In the genomic region with DNA sequence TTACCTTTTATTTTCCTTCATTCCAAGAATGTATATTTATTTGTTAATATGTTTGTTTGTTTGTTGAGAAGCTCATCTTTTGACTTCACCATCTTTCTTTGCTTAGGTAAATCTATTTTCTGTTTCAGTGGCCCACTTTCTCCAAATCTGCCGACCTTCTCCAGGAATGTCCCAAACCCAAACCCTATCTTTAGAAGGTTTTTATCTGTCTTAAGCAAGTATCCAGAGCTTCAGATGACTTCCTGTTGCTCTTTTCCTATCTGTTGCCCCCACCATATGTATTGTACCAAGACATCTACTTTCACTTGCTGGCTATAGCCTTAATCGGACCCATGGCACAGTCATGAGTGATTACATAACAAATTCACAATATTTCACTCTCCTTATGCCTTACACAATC, we compare ENCODE assay signal across 17 mouse cellular contexts.
DNase-seq lines count a peak whose midpoint lies in the region; ATAC-seq and TF ChIP-seq lines count a peak whose summit lies in the region.
"Had no signal": no experiment of that assay in that cellular context is flagged by ENCODE, and none has a peak within 500 bp of the region (broad histone marks: within the 10 kb centered on the region; RNA-seq: fewer than 3 reads in every experiment).

No protein-coding gene starts in this region.

- peak overlapping the region; percentile 92 for H3K4me2 ChIP-seq in heart, embryonic 13.5 days
- H3K4me2 ChIP-seq in liver, embryonic 11.5 days: peak overlapping the region; percentile 74
- H3K4me2 ChIP-seq in liver, postnatal 0 days (ENCODE audit: low read depth, low read length): peak overlapping the region; percentile 82
- H3K4me2 ChIP-seq: hindbrain, embryonic 13.5 days had no signal

- DNase-seq in heart, postnatal 14 days: no peak
- no peak for DNase-seq in liver, embryonic 11.5 days (ENCODE audit: low spot score)
- no peak for DNase-seq in liver
- peak; percentile 34 for DNase-seq in c-Kit-negative CD71-positive TER-119-positive erythroid progenitor cells, embryonic 14.5 days (ENCODE audit: low read depth, low spot score)
- DNase-seq in liver, postnatal 0 days: no peak
- no peak for DNase-seq in natural killer cell, adult 2 months (ENCODE audit: low spot score in 2 of 2)
- DNase-seq in layer of hippocampus, postnatal 14 days (ENCODE audit: low spot score in 2 of 2): no peak
- DNase-seq: adrenal gland, postnatal 25 days; cerebellum, postnatal 14 days; gastrocnemius, postnatal 36 days; kidney, adult 18-20 months; kidney, postnatal 14 days; thymus, postnatal 14 days had no signal

- TF ChIP-seq EP300 in liver, postnatal 0 days (IDR thresholded peaks at IDR 0.05; ENCODE audit: low read depth): peak; percentile 81

- no peak overlapping the region for H3K27ac ChIP-seq in heart, embryonic 13.5 days (replicated peaks)
- H3K27ac ChIP-seq in liver, embryonic 11.5 days (ENCODE audit: low read depth, low read length): peak overlapping the region; percentile 21
- peak overlapping the region; percentile 76 for H3K27ac ChIP-seq in liver, postnatal 0 days (ENCODE audit: low read depth)
- H3K27ac ChIP-seq: hindbrain, embryonic 13.5 days; midbrain, embryonic 10.5 days had no signal

- H3K4me1 ChIP-seq in heart, embryonic 13.5 days: peaks cover 57% of the 10 kb centered on the region
- peaks cover 39% of the 10 kb centered on the region for H3K4me1 ChIP-seq in liver, embryonic 11.5 days (replicated peaks; ENCODE audit: control insufficient read depth, insufficient read depth, low read length)
- H3K4me1 ChIP-seq in liver, postnatal 0 days (ENCODE audit: insufficient read depth): peaks cover 19% of the 10 kb centered on the region

- 40% methylated on average over 2 of the region's 2 CpGs for WGBS in heart, embryonic 13.5 days
- 31% methylated on average over 2 of the region's 2 CpGs for WGBS in liver, embryonic 11.5 days
- WGBS in liver, postnatal 0 days (ENCODE audit: insufficient replicate concordance): 40% methylated on average over 2 of the region's 2 CpGs

- intact Hi-C loops in heart, postnatal 14 days (cut with DNase I): loop anchor here (5.0 kb wide), 2 partner anchors 49 to 66 kb away; no protein-coding TSS in a partner anchor

- ATAC-seq in heart, embryonic 13.5 days (ENCODE audit: extremely low read depth, insufficient number of reproducible peaks, low FRiP score, low TSS enrichment): no peak
- ATAC-seq in liver, embryonic 11.5 days (replicated peaks; ENCODE audit: low FRiP score): peak; percentile 56
- no peak for ATAC-seq in liver, postnatal 0 days
- ATAC-seq: CD4-positive, CD25-positive, alpha-beta regulatory T cell, adult 4 months had no signal

- no peak for TF ChIP-seq CTCF in liver, postnatal 0 days (IDR thresholded peaks at IDR 0.05; ENCODE audit: low read depth)

- no peaks in the 10 kb centered on the region; the same call in 1 of the 2 replicates for H3K36me3 ChIP-seq in heart, embryonic 13.5 days
- H3K36me3 ChIP-seq in liver, embryonic 11.5 days (ENCODE audit: control insufficient read depth, insufficient read depth, low read length): no peaks in the 10 kb centered on the region
- H3K36me3 ChIP-seq in liver, postnatal 0 days (replicated peaks; ENCODE audit: insufficient read depth, low read length): no peaks in the 10 kb centered on the region
- H3K36me3 ChIP-seq: hindbrain, embryonic 13.5 days; midbrain, embryonic 10.5 days had no signal

- no peak overlapping the region for H3K9ac ChIP-seq in heart, embryonic 13.5 days
- H3K9ac ChIP-seq in liver, embryonic 11.5 days (ENCODE audit: low read depth, low read length): 0 out of 2 replicates have a peak overlapping the region, but pooled peaks have one; percentile 43
- no peak overlapping the region; the same call in 1 of the 2 replicates for H3K9ac ChIP-seq in liver, postnatal 0 days (replicated peaks)
- H3K9ac ChIP-seq: hindbrain, embryonic 13.5 days had no signal

- H3K9me3 ChIP-seq in heart, embryonic 13.5 days: no peaks in the 10 kb centered on the region
- H3K9me3 ChIP-seq in liver, embryonic 11.5 days (ENCODE audit: control insufficient read depth, low read length): no peaks in the 10 kb centered on the region
- no peaks in the 10 kb centered on the region for H3K9me3 ChIP-seq in liver, postnatal 0 days (ENCODE audit: low read length)
- H3K9me3 ChIP-seq: hindbrain, embryonic 13.5 days; midbrain, embryonic 10.5 days had no signal

- H3K27me3 ChIP-seq in heart, embryonic 13.5 days (replicated peaks): no peaks in the 10 kb centered on the region
- no peaks in the 10 kb centered on the region for H3K27me3 ChIP-seq in liver, embryonic 11.5 days (replicated peaks; ENCODE audit: control insufficient read depth, insufficient read depth, low read length)
- no peaks in the 10 kb centered on the region for H3K27me3 ChIP-seq in liver, postnatal 0 days (ENCODE audit: insufficient read depth, low read length)
- H3K27me3 ChIP-seq: hindbrain, embryonic 13.5 days had no signal

- no peak overlapping the region for H3K4me3 ChIP-seq in heart, embryonic 13.5 days
- peak overlapping the region; percentile 40 for H3K4me3 ChIP-seq in liver, embryonic 11.5 days (ENCODE audit: low read depth, low read length)
- peak overlapping the region; percentile 76 for H3K4me3 ChIP-seq in liver, postnatal 0 days (ENCODE audit: low read depth, low read length)
- H3K4me3 ChIP-seq: hindbrain, embryonic 13.5 days; midbrain, embryonic 10.5 days had no signal
